Mouse (Mus musculus): ENCODE data around the gene Ints4.
"Not testable (repeated sequence)": the region's sequence is repeated elsewhere in the genome, so short reads cannot be mapped to it uniquely, and the experiment has no call there.

Ints4 gene

DNA sequence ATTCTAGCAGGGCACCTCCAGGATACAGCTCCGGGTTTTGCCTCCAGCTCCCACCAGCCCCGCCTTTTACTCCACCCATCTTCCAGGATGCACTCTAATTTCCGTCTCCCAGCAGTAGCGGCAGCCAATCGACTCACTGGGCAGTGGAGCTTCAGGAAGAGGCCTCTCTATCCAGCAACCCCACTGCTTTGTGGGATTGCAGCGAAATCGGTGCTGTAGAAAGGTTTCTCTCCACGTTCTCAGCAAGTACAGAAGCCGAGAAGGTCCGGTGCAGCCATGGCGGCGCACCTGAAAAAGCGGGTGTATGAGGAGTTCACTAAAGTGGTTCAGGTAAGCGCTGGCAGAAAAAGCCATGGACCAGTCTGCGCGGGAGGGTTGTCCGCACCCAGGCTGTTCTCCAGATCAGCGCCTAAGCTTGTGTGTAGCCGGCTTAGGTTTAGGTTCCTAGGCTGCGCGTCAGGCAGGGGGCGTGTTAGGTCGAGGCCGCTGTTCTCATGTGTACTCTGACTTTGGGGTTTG lies at the start of gene Ints4:
Gene Ints4, plus strand, starts transcription at position 136 of the 519 bp plus-strand sequence.
- DNase-seq, result peak; percentile 95

DNA sequence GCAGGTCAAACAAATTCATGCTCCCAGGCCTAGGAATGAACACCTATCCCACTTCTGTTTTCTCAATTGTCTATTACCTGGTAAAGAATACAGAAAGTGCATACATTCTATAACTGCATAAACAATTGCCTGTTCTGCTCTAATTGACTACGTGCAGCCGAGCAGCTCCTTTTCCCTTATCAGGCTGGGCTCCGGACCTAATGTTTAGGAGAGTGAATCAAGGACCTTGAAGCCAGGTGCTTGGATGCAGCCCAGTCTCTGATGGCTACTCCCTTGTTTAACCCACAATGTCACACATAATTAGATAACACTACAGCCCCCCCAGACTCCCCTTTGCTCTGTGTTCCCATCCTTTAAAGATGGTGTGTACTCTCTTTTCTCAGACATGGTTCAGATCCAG lies 47.2 kb upstream of the Ints4 start:
- not testable (repeated sequence) for DNase-seq

DNA sequence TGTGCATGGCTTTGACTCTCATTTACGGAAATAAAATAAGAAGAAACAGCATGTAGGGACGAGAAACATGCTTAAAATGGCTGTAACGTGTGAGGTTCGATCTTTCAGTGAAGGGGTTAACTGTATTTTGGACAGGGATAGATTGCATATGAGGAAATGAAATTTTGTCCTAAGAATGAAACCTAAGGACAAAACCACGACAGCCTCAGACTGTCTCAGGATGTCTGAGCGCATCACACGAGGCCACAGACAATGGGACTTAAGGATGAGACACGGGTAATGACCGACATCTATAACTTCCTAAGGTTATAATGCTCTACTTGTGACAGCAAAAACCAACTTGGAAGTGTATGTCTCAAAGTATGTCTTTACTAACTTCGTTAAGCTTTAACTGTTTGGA lies 46.2 kb upstream of the Ints4 start:
- DNase-seq, result no peak

DNA sequence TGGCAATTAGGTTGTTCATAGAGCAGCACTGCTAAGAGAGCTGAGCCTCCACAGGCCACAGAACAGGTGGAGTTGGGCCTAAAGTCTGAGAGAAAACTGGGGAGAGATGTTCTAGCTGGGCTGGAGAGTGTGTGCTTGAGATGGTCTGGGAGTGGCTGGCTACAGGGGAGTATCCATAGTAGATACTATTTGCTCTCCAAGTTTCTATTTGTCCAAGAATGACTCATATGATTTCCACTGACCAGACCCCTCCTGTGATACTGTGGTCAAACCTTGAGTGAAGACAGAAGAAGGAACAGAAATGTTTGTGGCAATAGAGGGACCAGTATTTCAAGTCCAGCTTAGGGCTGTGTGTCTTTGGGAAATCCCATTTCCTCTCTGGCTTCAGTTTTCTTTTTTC lies 41.8 kb upstream of the Ints4 start:
- no peak for DNase-seq

DNA sequence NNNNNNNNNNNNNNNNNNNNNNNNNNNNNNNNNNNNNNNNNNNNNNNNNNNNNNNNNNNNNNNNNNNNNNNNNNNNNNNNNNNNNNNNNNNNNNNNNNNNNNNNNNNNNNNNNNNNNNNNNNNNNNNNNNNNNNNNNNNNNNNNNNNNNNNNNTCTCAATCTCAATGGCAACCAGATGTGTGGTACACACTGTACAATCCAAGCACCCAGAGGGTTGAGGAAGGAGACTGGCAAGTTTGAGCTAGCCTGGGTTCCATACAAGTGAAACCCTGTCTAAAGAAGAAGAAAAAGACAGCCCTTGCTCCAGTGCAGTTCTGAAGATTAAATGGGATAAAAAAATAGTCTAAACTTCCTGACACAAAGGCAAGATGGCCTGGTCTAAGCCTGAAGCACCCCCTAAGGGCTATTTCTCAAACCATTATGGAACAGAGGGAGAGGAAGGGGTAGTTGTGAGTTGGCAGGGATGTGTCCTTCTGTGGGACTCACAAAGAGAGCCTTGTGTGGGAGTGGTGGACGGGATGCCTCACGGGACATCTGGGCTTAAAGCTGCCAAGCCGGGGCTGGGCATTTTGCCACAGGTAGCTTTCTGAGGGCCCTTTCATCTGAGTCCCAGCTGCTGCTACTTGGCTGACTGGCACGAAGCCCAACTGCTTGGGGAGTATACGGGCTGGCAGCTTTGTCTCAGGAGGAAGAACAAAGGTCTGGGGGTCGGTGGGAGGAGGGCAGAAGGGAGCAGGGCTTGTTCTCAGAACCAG lies 34.4 kb upstream of the Ints4 start:
- peak; percentile 93 for DNase-seq

DNA sequence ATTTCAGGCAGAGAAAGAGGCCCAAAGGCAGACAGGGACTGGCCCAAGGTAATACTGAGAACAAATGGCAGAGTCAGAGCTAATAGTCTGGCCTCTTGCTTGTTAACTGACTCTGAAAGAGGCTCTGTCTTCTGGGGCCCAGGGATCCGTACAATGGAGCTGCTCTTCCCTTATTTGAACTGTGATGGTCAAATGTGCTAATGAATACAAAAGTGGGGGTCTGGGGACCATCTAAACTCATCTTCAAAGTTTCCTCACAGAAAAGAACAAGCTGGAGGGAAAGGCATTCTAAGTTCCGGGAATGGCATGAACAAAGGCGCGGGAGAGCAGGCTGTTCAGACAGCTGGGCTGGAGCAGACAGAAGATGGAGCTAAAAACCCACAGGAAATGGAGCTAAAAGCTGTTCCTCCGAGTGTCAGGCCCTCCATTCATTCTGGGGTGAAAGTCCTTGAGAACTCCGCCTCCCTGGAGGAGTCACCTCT lies 33.7 kb upstream of the Ints4 start:
- peak; percentile 26 for DNase-seq

DNA sequence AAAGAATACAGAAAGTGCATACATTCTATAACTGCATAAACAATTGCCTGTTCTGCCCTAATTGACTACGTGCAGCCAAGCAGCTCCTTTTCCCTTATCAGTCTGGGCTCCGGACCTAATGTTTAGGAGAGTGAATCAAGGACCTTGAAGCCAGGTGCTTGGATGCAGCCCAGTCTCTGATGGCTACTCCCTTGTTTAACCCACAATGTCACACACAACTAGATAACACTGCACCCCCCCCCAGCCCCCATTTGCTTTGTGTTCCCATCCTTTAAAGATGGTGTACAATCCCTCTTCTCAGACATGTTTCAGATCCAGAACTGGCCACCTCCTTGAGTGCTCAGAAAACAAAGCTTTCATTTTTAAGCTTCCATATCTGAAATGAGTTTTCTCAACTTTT lies 29.7 kb upstream of the Ints4 start, which contains the start of gene Kctd14:
Gene Kctd14, plus strand, starts transcription at position 301 of the 400 bp plus-strand sequence.
- DNase-seq, result not testable (repeated sequence)

DNA sequence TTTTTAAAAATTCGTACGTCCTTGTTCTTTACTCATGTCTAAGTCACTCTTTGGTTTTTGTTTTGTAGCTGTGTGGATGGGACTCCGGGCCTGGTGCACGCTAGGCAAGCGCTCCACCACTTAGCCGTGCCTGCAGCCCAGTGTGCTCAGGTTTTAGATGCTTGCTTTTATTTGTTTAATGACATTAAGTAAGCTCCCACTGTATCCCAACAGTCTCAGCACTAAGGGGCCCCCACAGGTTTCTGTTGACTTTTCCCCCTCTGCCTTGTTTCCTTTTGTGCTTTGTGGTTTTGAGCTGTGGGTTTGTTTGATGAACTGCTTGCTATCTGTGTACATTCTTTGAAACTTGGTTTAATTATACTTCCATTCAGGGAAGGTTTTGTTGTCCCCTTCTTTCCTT lies 28.6 kb upstream of the Ints4 start:
- DNase-seq, result no peak

DNA sequence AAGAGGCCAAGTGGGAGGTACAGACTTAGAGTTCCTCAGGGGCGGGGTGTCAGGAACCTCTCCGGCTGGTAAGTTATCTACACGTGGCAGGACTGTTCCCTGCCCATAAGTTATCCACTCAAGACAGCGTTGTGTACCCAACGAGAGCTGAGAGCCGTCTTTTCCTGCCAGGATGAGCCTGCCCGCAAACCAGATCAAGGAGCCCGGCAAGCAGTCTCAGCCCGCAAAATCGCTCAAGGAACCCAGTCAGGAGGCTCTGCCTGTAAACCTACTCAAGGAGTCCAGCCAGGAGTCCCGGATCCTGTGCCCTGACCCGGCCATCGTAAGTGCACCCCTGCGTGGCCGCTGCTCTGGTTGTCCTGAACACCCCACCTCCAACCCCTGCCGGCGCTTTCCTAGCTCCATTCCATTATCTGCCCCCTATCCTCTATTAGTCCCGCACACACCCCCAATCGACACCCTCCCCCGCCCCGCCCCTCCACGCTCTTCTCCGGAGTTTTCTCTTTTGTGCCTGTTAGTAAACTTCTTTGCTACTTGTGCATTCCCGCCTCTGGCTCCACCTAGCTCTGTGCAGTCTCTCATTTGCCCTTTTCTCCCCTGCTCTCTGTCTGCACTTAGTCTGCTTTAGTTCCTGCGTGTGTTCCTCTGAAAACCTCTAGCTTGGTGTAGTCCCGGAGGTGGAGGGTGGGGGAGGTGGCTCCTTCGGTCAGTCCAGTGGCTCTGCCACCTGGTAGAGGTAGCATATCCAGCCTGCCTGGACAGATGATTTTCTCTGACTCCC lies 27.4 kb upstream of the Ints4 start:
- peak; percentile 34 for DNase-seq

DNA sequence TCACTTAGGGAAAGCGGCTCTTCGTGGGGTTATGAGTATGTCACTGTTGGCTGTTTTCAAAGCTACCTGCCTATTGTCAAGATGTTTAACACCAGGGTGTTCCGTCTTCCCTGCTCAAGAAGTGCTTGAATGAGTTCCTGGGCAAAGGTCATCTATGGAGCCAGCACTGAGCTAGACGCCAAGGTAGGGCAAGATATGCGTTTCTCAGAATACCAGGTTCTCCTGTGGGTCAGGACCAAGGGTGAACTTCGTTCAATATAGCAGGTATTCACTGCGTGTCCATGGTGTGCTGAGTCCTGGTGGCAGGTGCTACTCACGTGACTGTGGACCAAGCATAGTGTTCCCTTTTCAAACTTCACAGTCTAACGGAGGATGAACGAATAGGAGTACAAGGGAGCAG lies 26.0 kb upstream of the Ints4 start:
- no peak for DNase-seq

DNA sequence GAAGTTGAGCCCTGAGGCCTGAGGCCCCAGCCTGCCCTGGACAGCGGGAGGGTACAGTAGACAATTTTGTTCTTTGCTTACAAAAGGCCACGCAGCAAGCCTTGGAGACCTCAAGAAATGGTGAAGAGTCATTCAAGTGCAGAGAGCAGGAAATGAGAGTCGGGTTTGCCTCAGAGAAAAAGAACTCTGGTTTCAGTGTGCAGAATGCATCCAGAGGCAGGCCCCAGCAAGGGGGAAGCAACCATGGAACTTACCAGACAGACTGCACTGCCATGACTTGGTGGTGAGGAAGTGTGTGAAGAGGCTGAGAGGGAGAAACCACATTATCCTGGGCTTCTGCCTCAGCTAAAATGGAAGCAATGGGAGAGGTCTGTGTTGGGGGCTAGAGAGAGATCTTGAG lies 25.2 kb upstream of the Ints4 start:
- no peak for DNase-seq

DNA sequence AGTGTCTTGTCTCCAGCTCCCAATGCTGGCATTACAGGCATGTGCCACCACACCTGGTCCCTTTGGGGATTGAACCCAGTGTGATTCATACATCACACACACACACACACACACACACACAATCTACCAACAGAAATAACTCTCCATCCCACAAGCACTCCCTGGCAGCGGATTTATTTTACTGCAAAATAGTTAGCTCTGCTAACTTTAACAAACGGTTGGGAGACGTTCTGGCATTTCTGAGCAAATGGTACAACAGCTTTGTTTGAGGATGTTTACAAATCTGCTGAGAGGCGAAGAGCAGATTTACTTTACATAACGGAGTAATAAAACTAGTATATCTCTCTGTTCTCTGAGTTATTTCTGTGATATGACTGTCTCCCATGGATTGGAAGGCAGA lies 7.8 kb upstream of the Ints4 start:
- DNase-seq, result no peak

DNA sequence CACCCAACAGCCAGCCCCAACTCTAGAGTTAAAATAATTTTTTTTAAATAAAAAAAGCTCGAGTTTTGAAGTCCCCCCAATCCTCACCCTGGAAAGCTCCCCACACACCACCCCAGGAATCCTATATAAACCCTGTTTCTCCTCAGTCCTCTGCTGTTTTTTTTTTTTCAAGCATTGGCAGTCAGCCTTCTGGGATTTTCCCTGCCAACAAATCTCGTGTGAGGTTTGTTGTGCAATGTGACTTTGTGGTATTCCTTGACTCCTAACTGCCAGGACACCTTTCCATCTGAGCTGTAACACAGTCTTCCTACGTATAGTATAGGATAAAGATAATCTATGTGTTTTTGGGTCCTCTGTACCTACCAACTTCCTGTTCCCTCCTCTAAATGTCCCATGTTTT lies 1.4 kb upstream of the Ints4 start:
- DNase-seq, result no peak

DNA sequence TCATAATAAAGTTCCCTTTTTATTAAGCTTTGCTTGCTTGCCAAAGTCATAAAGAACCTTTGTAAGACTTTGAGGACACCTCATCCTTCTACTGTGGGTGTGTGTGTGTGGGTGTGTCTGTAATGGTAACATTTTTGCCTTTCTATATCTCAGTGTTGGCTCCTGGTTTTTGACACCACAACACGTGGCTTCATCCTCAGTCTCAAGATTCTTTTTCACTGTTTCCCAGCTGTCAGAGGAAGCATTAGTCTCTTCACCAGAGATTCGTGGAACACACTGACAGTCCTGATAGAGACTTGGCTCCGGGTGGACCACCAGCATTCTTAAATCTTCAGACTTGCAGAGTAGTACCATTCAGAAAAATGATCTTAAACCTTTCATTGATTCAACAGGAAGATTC lies 466 bp upstream of the Ints4 start:
- no peak for DNase-seq

DNA sequence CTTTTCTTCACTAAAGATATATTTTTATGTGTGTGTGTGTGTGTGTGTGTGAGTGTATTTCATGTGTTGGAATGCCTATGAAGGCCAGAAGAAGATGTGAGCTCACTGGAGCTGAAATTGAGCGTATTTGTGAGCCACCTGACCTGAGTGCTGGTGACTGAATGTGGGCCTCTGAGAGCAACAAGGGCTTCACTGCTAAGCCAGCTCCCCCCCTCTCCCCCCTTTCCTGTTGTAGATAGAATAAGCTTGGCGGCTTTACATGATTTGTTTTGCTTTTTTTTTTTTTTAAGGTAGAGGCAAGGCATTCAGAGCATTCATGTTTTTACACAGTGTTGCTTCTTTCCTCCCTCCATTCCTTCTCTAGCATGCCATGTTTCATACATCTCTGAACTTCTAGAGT lies 2.6 kb downstream of the Ints4 start:
- no peak for DNase-seq

DNA sequence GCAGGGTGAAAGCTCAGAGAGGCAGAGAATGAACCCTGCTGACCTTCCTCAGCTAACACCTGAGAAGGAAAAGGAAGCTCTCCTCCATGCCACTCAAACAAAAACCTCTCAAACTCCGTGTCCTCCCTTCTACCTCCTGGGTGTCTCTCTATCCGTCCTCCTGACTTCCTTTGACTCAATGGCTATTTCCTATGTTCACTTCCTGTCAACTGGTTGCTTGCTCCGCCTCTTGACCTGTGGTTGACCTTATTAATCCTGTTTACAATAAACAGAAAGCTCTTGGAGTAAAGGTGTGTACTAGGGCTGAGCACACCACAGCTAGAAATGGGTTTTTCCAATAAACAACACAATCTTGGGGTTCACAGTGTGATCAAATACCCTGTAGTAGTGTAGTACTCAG lies 10.4 kb downstream of the Ints4 start:
- DNase-seq, result no peak

DNA sequence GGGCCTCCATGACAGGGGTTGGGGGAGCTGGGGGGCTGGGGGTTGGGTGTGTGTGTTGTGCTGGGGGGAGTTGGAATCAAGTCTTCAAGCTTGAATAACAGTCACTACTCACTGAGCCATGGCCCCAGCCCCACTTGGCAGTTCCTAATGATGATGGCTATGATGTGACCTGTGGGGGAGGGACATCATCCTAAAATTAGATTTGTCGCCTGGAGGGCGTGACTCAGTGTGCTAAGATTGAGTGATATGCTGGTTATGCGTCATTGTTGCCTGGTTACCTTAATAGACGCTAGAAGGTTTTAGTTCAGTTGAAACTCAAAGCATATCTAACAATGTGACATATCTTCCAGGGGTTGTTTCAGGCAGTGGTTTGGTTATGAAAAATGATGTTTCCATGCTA lies 11.7 kb downstream of the Ints4 start:
- DNase-seq, result no peak

DNA sequence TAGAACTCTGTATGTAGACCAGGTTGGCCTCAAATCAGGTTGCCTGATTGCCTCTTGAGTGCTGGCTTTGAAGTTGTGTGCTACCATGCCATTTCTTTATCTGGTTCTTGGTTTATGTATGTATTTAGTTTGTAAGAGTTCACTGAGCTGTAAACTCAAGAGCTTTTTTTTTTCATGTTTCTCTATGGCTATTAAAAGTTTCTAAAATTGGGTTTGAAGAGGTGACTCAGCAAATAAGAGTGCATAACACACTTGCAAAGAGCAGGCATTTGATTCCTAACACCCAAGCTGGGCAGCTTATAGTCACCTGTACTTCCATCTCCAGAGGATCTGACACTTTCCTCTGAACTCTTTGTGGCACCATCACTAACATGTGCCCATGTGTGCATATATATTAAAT lies 14.3 kb downstream of the Ints4 start:
- no peak for DNase-seq

DNA sequence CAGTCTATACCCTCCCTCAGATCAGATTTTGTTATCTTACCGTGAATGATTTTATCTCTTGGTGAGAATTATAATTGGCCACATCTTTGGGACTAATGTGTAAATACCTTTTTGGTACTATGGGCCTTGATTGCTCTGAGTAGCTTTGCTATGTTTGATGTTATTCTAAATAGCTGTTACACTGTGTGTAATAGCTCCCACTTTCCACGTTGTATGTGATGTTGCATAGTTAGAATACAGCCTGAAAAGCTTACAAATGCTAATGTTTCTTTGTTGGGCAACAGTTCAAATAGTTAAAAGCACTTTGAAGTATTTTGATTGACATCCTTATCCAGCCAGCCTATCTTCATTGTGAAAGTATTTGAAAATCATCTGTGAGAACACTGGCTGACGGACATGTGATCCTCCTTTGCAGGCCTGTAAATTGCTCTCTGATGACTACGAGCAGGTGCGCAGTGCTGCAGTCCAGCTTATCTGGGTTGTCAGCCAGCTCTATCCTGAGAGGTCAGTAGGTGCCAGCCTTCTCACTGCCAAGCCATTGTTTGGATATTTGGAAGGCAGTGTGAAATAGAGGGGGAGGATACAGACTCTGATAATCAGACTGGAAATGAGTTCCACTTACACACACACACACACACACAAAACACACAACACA lies 19.9 kb downstream of the Ints4 start:
- DNase-seq, result no peak

DNA sequence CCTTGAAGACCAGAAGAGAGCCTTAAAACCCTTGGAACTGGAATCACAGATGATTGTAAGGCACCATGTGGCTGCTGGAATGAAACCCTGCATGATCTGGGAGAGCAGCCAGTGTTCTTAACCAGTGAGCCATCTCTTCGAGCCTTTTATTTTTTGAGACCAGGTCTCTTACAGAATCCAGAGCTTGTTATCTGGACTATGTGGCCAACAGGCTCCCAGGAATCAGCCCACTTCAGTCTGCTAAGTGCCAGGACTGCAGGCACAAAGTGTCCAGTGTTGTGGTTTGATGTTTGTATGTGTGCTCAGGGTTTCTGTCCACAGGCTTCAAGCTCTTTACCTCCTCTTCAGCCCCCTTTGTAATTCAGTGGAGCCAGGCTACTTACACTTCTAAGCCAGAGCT lies 34.0 kb downstream of the Ints4 start:
- no peak for DNase-seq

DNA sequence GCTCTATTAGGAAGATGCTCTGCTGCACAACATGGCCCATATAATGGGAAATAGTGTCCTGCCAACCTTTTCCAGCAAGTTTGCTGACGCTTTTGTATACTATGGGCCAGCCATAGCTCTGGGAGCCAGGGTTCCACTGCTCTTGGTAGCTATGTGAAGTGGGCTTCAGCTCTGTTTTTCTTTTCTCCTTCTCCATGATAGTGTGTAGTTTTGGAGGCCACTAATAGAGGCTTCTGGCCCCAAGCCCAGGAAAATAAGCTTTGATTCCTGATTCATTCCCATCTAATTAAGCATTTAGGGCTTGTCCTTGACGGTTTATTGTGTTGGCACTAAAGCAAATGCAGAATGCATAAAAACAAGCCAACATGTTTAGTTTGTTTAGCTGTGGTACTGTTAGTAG lies 39.2 kb downstream of the Ints4 start:
- peak; percentile 36 for DNase-seq

DNA sequence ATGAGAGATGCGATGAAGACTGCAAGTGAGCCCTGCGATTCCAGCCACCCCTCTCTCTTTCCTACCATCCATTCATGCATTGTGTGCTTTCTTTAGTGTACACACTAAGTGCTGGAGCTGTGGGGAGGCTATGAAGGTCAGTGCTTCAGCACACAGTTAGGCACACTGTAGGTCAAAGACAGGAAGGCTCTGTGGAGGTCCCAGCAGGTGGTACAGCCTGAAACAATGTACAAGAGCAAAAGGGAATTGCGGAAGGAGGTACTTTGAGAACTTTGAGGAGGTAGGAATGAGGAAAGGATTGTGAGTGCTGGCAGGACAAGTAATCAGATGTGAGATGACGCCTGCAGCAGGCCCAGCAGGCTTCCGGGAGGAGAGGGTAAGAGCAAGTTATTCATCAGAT lies 54.8 kb downstream of the Ints4 start:
- DNase-seq, result no peak

DNA sequence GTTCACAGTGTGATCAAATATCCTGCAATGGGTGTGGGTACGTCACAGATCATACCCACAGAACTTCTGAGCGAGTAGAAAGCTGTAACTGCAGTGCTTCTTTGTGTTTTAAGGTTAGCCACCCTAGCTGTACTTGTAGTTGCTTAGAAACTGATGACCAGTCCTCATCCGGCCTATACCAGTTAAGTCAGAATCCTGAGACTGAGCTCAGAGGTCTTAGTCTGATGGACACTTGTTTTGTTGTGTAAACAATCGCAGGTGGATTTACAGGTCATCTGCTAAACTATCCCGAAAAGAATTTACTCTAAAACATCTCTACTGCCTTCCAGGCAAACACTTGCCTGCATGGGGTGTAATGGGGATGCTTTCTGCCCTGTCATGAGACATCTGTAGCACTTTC lies 55.8 kb downstream of the Ints4 start:
- DNase-seq, result no peak

DNA sequence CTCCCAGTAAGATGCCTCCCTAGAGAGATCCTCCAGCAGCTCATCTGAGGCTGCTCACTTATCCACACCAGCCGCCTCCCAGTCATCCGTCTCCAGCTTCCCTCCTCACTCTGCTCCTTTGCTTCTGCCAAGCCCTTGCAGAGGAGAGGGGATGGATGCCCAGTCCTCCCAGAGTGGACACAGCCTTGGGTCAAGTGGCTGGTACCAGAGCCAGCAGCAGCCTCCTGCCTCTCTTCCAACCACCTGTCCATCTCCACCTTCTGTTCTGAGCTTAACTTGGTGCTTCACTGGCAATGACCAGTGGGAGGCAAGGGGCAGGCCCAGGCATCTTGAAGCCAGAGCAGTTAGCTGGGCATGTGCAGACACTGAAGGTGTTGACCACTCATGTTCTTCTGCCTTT lies 65.7 kb downstream of the Ints4 start:
- no peak for DNase-seq

All from kidney, postnatal 14 days (tissue).